Mouse (Mus musculus): Measurements from ENCODE around the gene Mef2c. TPM values are rescaled to one million over a fixed set of nuclear protein-coding genes. Genes with fewer than 3 reads are reported as not detected.

The Mef2c gene
- polyA plus RNA-seq, 1 experiment from 2014 or later: 98.0 TPM

DNA sequence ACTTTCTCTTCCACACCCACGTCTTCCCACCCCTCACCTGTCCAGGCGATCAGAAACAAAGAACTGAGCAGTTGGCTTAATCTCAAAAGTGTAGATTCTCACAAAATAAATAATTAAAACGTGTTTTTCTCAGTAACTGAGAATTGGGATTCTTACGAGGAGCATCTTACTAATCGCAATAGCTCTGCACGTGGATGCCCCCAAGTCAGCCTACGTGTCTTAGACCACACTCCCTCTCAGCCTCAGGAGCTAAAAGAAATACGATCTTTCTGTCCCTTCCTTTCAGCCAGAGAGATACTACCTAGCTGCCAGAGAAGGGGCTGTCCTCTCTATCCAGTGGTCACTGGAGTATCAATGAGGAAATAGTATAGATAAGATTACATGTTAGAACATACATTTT lies 106.3 kb downstream of the Mef2c start:
- H3K4me1 ChIP-seq (replicated peaks): peaks cover 23% of the 10 kb centered on the region
- 86% methylated on average over 8 of the region's 8 CpGs for WGBS

DNA sequence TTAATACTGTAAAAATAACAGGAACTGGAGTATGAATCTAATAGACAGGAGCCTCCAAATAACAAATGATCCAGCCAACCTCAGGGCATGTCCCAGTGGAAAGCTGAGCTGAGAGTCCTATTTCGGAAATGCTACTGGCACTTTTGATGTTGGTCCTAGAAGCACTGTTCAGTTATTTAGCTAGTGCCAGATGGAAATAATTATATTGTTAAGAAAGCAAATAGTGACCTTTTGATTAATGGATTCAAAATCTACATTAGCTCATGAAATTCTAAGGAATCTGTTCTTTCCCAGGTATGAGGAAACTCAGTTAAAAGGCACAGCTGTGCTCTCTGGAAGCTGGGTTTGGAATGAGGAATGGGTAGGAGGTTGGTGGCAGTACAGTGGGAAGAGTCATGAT lies 108.4 kb downstream of the Mef2c start:
- H3K4me2 ChIP-seq: no peak overlapping the region
- H3K4me3 ChIP-seq: no peak overlapping the region
- H3K9ac ChIP-seq: no peak overlapping the region
- H3K4me1 ChIP-seq (replicated peaks): peaks cover 19% of the 10 kb centered on the region
- no peaks in the 10 kb centered on the region for H3K27me3 ChIP-seq
- 84% methylated on average over 1 of the region's 1 CpGs for WGBS
- H3K36me3 ChIP-seq: no peaks in the 10 kb centered on the region
- H3K9me3 ChIP-seq (replicated peaks): no peaks in the 10 kb centered on the region
- ATAC-seq (replicated peaks; ENCODE audit: insufficient number of reproducible peaks, insufficient read depth, low FRiP score, low read depth): no peak
- no peak overlapping the region for H3K27ac ChIP-seq

More for the DNA sequence above, 106.3 kb downstream of the Mef2c start:
- Histone ChIP-seq H3K9me3 (replicated peaks) (no peaks in the 10 kb centered on the region), H3K9ac (no peak overlapping the region), H3K4me3 (no peak overlapping the region), H3K36me3 (no peaks in the 10 kb centered on the region), H3K27ac (no peak overlapping the region), H3K27me3 (no peaks in the 10 kb centered on the region), H3K4me2 (no peak overlapping the region)
- no peak for ATAC-seq (replicated peaks; ENCODE audit: insufficient number of reproducible peaks, insufficient read depth, low FRiP score, low read depth)

DNA sequence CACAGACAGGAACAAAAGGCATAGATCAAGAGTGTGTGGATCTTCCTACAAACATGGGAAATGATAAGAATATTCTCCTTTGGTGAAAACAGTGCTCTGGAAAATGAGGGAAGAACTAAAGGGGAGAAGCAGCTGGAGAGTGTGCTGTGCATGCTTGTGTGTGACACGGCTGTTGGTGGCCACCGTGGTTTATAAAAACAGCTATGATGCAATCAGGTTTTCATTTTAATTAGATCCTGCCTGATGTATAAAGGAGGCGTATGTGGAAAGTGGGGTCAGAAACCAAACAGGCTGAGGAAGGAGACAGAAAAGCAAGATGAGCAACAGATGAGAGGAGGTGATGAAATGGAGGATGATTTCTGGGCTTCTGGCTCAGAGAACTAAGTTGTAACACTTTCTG lies 112.0 kb downstream of the Mef2c start:
- ATAC-seq (replicated peaks; ENCODE audit: insufficient number of reproducible peaks, insufficient read depth, low FRiP score, low read depth): no peak
- no peak overlapping the region for H3K4me3 ChIP-seq
- H3K27me3 ChIP-seq: no peaks in the 10 kb centered on the region

DNA sequence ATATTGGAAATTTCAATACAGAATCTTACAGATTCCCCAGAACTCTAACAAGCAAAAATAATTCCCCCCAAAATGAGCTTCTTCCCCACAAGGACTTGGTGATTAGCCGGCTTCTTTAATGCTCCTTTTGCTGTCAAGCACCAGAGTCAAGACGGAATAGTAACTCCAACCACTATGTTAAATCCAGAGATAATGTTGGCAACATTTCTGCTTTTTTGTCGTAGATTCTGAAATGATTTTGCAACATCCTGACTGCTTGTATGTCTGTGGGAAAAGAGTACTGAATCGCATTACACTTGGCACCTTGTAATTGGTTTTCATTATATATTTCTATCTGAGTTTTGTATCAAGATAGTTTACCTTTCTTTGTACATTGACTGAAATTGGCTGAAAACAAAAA lies 120.8 kb downstream of the Mef2c start:
- H3K4me3 ChIP-seq: no peak overlapping the region
- ATAC-seq (replicated peaks; ENCODE audit: insufficient number of reproducible peaks, insufficient read depth, low FRiP score, low read depth): no peak
- no peaks in the 10 kb centered on the region for H3K9me3 ChIP-seq (replicated peaks)
- no peaks in the 10 kb centered on the region for H3K27me3 ChIP-seq
- no peaks in the 10 kb centered on the region for H3K4me1 ChIP-seq (replicated peaks)
- H3K9ac ChIP-seq: no peak overlapping the region
- WGBS: 87% methylated on average over 4 of the region's 4 CpGs
- no peak overlapping the region for H3K27ac ChIP-seq
- H3K4me2 ChIP-seq: no peak overlapping the region
- H3K36me3 ChIP-seq: no peaks in the 10 kb centered on the region; the same call in 1 of the 2 replicates

More for the DNA sequence above, 112.0 kb downstream of the Mef2c start:
- no peak overlapping the region for H3K27ac ChIP-seq
- H3K9me3 ChIP-seq (replicated peaks): no peaks in the 10 kb centered on the region
- H3K4me1 ChIP-seq (replicated peaks): peaks cover 4% of the 10 kb centered on the region
- 0 out of 2 replicates have a peak, but pooled peaks cover 2% of the 10 kb centered on the region for H3K36me3 ChIP-seq
- no peak overlapping the region for H3K4me2 ChIP-seq
- no peak overlapping the region for H3K9ac ChIP-seq
- WGBS: 80% methylated on average over 3 of the region's 3 CpGs

DNA sequence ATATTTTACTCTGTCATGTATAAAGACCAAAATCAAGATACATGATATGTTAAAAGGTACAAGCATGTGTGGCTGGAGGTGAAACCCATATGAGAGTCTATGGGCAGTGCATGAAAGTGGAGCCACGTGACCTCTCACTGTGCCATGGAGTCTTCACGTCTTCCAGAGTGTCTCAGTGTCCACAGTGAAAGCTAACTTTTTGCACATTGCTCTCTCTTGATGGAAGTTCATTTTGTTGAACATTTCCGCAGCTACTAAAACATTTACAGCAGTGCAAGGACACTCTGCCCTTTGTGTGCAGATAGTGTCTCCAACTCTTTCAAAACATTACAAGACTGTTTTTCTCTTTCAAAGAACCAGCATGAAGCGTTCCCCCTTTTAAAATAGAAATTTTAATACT lies 123.6 kb downstream of the Mef2c start:
- ATAC-seq (replicated peaks; ENCODE audit: insufficient number of reproducible peaks, insufficient read depth, low FRiP score, low read depth): no peak
- no peaks in the 10 kb centered on the region for H3K27me3 ChIP-seq
- no peak overlapping the region for H3K9ac ChIP-seq
- no peak overlapping the region for H3K4me3 ChIP-seq
- no peak overlapping the region for H3K27ac ChIP-seq
- no peaks in the 10 kb centered on the region; the same call in 1 of the 2 replicates for H3K36me3 ChIP-seq
- H3K9me3 ChIP-seq (replicated peaks): no peaks in the 10 kb centered on the region
- WGBS: 78% methylated on average over 4 of the region's 4 CpGs
- H3K4me2 ChIP-seq: no peak overlapping the region
- H3K4me1 ChIP-seq (replicated peaks): no peaks in the 10 kb centered on the region

GRCm38 (mm10) chr13:83628139-83628538 lies 124.3 kb downstream of the Mef2c start:
- H3K9me3 ChIP-seq (replicated peaks): no peaks in the 10 kb centered on the region
- no peak for ATAC-seq (replicated peaks; ENCODE audit: insufficient number of reproducible peaks, insufficient read depth, low FRiP score, low read depth)
- WGBS: 49% methylated on average over 3 of the region's 3 CpGs

DNA sequence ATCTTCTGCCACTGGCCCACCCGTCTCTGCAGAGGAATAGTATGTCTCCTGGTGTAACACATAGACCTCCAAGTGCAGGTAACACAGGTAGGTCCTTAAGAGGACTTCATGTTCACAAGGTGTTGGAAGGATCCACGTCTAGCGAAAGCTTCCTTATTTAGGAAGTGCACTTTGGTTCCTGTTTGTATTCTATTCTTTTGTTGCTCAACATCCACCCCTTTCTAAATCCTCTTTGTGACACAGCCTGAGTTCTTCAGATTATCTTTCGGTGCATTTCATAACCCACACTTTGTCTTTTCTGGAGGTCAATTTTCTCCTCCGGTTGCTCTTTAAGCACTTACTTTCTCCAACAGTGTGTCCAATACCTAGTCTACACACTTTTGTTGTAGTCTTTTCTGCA lies 129.3 kb downstream of the Mef2c start:
- no peaks in the 10 kb centered on the region for H3K27me3 ChIP-seq
- H3K4me2 ChIP-seq: no peak overlapping the region
- H3K9ac ChIP-seq: no peak overlapping the region
- H3K4me1 ChIP-seq (replicated peaks): no peaks in the 10 kb centered on the region
- no peak for ATAC-seq (replicated peaks; ENCODE audit: insufficient number of reproducible peaks, insufficient read depth, low FRiP score, low read depth)
- no peaks in the 10 kb centered on the region for H3K9me3 ChIP-seq (replicated peaks)
- 88% methylated on average over 5 of the region's 5 CpGs for WGBS
- H3K36me3 ChIP-seq: peaks cover 15% of the 10 kb centered on the region; the same call in 1 of the 2 replicates
- H3K27ac ChIP-seq: no peak overlapping the region
- no peak overlapping the region for H3K4me3 ChIP-seq

More at GRCm38 (mm10) chr13:83628139-83628538, 124.3 kb downstream of the Mef2c start:
- H3K27me3 ChIP-seq: no peaks in the 10 kb centered on the region
- no peak overlapping the region for H3K4me3 ChIP-seq
- H3K36me3 ChIP-seq: peaks cover 3% of the 10 kb centered on the region; the same call in 1 of the 2 replicates
- H3K9ac ChIP-seq: no peak overlapping the region
- no peak overlapping the region for H3K27ac ChIP-seq
- H3K4me1 ChIP-seq (replicated peaks): no peaks in the 10 kb centered on the region
- no peak overlapping the region for H3K4me2 ChIP-seq

DNA sequence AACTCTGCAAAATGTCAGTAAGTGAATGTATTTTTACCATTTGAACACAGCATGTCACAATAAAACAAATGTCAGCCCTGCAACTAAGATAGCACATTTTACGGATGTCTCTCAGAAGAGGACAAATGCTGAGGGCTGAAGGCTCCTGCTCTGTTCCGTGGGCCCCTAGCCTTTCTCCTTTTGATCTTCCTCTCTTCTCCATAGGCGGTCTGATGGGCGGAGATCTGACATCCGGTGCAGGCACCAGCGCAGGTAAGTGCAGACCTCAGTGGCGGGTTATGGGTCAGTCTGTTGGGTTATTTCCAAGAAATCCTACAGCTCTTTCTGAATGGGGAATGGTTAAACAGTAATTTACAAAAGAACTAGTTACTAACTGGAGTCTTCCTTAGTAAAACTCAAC lies 131.4 kb downstream of the Mef2c start:
- no peak overlapping the region for H3K9ac ChIP-seq
- 66% methylated on average over 7 of the region's 7 CpGs for WGBS
- no peaks in the 10 kb centered on the region for H3K4me1 ChIP-seq (replicated peaks)
- no peak overlapping the region for H3K4me2 ChIP-seq
- H3K4me3 ChIP-seq: no peak overlapping the region
- no peaks in the 10 kb centered on the region for H3K9me3 ChIP-seq (replicated peaks)
- no peak for ATAC-seq (replicated peaks; ENCODE audit: insufficient number of reproducible peaks, insufficient read depth, low FRiP score, low read depth)
- peaks cover 19% of the 10 kb centered on the region; the same call in 1 of the 2 replicates for H3K36me3 ChIP-seq
- H3K27me3 ChIP-seq: no peaks in the 10 kb centered on the region
- no peak overlapping the region for H3K27ac ChIP-seq

- no peaks in the 10 kb centered on the region for H3K9me3 ChIP-seq (replicated peaks)
- no peak overlapping the region for H3K4me2 ChIP-seq
- 95% methylated on average over 3 of the region's 3 CpGs for WGBS
- H3K27ac ChIP-seq: no peak overlapping the region
- H3K4me1 ChIP-seq (replicated peaks): no peaks in the 10 kb centered on the region
- ATAC-seq (replicated peaks; ENCODE audit: insufficient number of reproducible peaks, insufficient read depth, low FRiP score, low read depth): no peak
- H3K36me3 ChIP-seq: peaks cover 19% of the 10 kb centered on the region; the same call in 1 of the 2 replicates
- no peak overlapping the region for H3K4me3 ChIP-seq
- H3K27me3 ChIP-seq: no peaks in the 10 kb centered on the region
- H3K9ac ChIP-seq: no peak overlapping the region
Observed at GRCm38 (mm10) chr13:83637666-83638065, 133.8 kb downstream of the Mef2c start.

DNA sequence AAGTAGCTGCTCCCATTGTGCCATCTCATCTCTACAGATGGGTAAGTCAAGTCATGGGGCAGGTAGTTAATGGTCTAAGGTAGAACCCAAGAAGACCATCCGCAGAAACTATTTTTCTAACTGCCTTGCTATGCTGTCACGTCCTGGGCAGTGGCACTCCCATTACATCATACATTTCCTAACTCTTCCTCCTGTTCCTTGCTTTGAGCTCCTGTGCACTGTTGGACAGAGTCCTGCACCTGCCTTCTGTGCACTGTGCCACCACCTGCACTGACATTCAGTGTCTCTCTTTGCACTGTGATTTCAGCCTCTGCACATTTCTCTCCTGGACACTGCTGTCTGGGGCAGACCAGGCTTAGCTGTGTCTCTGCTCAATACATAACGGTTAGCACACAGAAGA lies 134.9 kb downstream of the Mef2c start:
- H3K27me3 ChIP-seq: no peaks in the 10 kb centered on the region
- no peak overlapping the region for H3K9ac ChIP-seq
- ATAC-seq (replicated peaks; ENCODE audit: insufficient number of reproducible peaks, insufficient read depth, low FRiP score, low read depth): no peak
- H3K4me3 ChIP-seq: no peak overlapping the region
- H3K4me2 ChIP-seq: no peak overlapping the region
- H3K36me3 ChIP-seq: peaks cover 12% of the 10 kb centered on the region; the same call in 1 of the 2 replicates
- no peaks in the 10 kb centered on the region for H3K4me1 ChIP-seq (replicated peaks)
- no peak overlapping the region for H3K27ac ChIP-seq
- no peaks in the 10 kb centered on the region for H3K9me3 ChIP-seq (replicated peaks)
- WGBS: 84% methylated on average over 3 of the region's 3 CpGs

DNA sequence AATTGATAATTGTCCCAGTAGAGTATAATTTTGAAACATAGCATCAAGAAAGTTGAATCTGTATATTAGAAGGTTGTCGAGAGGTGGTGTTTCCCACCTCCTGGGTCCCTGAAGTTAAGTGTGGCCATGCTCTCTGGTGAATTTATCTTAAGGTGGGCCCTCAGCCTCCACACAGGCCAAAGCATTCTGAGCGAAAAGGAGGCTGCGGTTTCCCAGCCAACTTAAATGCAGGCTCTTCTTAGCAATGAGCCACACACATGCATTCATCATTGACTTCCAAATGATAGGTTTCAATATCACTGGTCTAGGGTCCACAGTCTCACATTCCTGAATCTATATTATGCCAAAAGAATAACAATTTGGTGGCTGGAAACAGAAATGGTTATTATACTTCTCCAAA lies 145.2 kb downstream of the Mef2c start:
- Histone ChIP-seq H3K4me1 (replicated peaks) (peaks cover 6% of the 10 kb centered on the region; the same call in 1 of the 2 replicates), H3K9me3 (replicated peaks) (no peaks in the 10 kb centered on the region), H3K27me3 (no peaks in the 10 kb centered on the region), H3K4me3 (no peak overlapping the region), H3K9ac (no peak overlapping the region), H3K4me2 (no peak overlapping the region), H3K36me3 (peaks cover 4% of the 10 kb centered on the region; the same call in 1 of the 2 replicates), H3K27ac (no peak overlapping the region)
- ATAC-seq (replicated peaks; ENCODE audit: insufficient number of reproducible peaks, insufficient read depth, low FRiP score, low read depth): no peak
- WGBS: 85% methylated on average over 3 of the region's 3 CpGs

- H3K27me3 ChIP-seq: no peaks in the 10 kb centered on the region
- no peaks in the 10 kb centered on the region for H3K9me3 ChIP-seq (replicated peaks)
- H3K4me2 ChIP-seq: no peak overlapping the region
- H3K4me1 ChIP-seq (replicated peaks): peaks cover 6% of the 10 kb centered on the region; the same call in 1 of the 2 replicates
- no peak overlapping the region for H3K9ac ChIP-seq
- H3K36me3 ChIP-seq: peaks cover 4% of the 10 kb centered on the region; the same call in 1 of the 2 replicates
- no peak overlapping the region for H3K27ac ChIP-seq
- WGBS: 70% methylated on average over 12 of the region's 12 CpGs
- no peak for ATAC-seq (replicated peaks; ENCODE audit: insufficient number of reproducible peaks, insufficient read depth, low FRiP score, low read depth)
- H3K4me3 ChIP-seq: no peak overlapping the region
Observed at GRCm38 (mm10) chr13:83649795-83650476, 146.1 kb downstream of the Mef2c start.
